Mouse (Mus musculus) urinary bladder, postnatal 0 days (tissue): ENCODE data around the gene Homer3. TPM values are rescaled to one million over a fixed set of nuclear protein-coding genes. Genes with fewer than 3 reads are reported as not detected.

ENCODE experiments used
- polyA plus RNA-seq: library from polyadenylated mRNA; unstranded; fragments of >200 nt; fragmentation: Nextera tagmentation; extraction: Ambion mirVana; gene quantifications from 2 replicates; pipeline ENCODE4 v1.2.1, GENCODE M21; 2015

Gene Homer3
- polyA plus RNA-seq, result 17.3 and 19.4 TPM in 2 replicates

DNA sequence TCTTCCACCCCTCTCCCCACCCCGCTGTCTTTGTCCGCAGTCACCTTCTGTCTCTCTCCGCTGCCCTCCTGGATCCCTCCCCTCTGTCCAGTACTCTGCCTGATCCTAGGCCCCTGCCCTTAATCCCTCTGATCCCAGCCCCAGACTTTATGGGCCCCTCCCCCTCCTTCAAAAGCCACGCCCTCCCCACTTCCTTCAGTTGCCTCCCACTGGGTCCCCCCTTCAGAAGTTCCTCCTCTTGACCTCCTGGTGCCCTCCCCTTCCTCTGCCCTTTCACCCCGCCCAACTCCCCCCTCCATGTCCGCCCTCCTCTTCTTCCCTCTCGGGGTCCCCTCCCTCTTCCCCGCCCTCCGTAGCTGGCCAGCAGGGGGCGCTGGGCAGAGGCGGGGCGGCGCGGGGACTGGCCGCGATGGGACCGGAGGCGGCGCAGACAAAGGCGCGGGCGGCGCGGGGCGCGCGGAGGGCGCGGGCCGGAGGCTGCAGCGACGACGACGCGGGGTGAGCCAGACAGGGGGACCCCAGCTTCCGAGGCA, at the start of gene Homer3:
TSS of gene Homer3 (plus strand) at position 225 of the 533 bp plus-strand sequence.

DNA sequence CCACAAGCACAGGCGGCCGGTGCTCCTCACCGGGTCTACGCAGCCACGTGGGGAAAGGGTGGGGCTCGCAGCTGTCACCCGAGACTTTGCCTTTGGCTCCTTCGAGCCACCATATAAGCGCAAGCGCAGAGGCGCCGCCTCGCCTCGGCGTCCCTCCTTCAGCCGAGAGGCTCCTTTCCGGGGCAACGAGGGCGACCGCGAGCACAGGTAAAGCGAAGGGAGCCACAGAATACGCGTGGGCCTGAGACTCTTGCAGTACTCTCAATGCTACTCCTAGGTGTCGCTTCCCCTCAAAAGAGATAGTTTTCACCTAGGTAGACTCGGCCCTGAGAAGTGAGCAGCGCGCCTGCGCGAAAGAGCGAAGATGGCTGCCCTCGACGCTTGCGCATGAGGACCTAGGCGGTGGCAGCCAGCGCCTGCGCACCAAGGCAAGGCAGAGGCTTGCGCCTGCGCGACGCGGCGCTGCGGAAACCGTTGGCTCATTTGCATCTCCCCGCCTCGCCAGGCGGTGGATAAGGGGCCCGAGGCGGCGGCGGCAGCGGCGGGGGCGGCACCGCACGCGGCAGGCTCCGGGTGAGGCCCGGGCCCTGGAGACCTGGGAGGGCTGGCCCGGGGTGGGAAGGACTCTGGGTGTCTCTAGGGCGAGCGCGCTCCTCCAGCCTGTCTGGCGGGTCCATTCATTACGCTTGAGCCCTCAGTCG, 48.4 kb upstream of the Homer3 start, which contains the start of the genes Sugp2 and Armc6:
TSS of gene Sugp2 (plus strand) at position 147 of the 701 bp plus-strand sequence.
TSS of gene Armc6 (minus strand) at position 387 of the 701 bp plus-strand sequence.

DNA sequence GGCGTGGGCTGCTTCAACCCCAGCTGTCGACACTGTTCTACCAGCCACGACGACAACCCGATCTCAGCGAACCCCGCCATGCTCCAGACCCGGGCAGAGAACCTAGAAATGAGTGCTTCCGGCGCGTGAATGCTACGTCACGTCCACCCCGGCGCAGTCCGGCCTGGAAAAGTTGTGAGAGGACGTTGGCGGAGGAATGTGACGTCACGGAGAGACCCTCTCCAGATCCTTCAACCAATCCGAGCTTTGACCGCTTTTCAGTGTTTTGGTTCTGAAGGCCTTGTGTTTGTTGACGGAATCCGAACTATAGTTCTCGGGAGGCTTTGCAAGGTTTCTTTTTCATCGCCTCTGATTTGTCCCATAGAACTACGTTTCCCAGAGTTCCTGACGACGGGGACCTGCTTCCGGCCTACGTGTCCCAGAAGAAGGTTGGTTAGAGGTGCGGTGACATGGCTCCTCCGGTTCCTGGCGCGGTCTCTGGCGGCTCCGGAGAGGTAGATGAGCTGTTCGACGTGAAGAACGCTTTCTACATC, 19.8 kb downstream of the Homer3 start, which contains the start of the genes Ddx49 and Cope:
TSS of gene Ddx49 (minus strand) at position 132 of the 533 bp plus-strand sequence.
TSS of gene Cope (plus strand) at position 161 of the 533 bp plus-strand sequence.

DNA sequence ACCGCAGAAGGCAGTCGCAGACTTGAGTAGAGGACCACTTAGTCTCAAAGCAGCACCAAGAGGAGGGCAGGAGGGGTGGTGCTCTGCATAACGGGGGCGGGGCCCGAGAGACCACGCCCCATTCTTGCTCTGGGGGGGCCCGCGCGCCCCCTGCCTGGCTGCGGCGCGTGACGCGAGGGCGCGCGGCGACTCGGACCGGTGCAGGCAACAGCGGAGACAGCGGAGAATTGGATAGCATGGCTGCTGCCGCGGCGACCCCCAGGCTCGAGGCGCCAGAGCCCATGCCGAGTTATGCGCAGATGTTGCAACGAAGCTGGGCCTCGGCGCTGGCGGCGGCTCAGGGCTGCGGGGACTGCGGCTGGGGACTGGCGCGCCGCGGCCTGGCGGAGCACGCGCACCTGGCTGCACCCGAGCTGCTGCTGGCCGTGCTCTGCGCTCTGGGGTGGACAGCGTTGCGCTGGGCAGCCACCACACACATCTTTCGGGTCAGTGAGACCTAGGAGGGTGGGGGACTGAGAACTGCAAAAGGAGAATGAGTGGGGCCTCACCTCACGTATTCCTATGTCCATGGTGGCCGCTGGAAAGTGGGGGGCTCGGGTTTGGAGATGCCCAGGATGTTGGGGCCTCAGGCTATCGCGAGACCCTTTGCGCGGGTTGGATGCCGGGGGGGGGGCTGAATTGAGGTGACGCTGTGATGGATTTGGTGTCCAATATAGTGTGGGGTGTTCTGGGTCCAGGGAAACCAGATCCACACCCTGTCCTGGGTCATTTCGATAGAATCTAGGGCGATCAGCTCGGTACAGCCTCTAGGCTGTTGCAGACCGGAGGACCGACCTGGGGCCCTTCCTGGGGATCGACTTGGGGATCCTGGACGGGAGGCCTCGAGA, 33.2 kb downstream of the Homer3 start, which contains the start of gene Cers1:
TSS of gene Cers1 (plus strand) at position 152 of the 887 bp plus-strand sequence.

DNA sequence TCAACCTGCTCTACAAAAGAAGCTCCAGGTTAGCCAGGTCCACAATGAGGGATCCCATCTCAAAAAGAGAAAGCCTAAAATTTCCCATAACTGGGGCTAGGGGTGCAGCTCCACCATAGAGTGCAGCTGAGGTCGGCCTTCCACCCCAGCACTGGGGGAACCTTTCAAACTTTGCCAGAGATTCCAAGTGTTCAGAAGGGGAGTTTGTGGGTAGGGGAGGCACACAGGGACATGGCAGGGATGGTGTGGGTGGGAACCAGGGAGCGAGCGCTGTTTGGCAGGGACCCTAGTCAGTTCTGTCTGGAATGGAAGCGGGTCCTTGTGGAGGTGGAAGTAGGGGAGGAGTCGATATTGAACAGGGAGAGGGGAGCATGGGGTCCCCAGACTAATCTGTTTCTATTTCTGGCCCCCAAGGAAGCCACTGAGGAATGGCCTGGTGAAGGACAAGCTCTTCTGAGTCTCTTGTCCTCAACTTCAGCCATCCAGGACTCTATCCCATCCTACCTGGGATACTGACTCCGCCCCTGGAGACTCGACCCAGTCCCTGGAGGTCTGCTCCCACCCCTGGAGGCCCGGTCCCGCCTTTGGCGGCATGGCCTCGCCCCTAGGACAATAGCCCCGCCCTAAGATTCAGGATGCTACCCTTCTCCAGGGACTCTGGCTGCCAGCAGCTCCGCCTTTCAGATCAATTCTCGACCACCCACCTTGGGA, 46.7 kb downstream of the Homer3 start, which contains the start of gene Gdf1:
TSS of gene Gdf1 (plus strand) at position 694 of the 711 bp plus-strand sequence.

Other genes with a start within 250 kb of the Homer3 start
- 26.6 and 28.0 TPM in 2 replicates for gene Mau2, start 240.1 kb upstream of the Homer3 start, polyA plus RNA-seq
- gene Sugp1, start 240.0 kb upstream of the Homer3 start, polyA plus RNA-seq, result 22.9 and 23.3 TPM in 2 replicates
- gene Tm6sf2, start 209.9 kb upstream of the Homer3 start, polyA plus RNA-seq, result 0.14 TPM in 1 of 2 replicates, not detected in the other
- 0.04 TPM in 2 replicates for gene Hapln4, start 199.4 kb upstream of the Homer3 start, polyA plus RNA-seq
- 0.10 and 0.16 TPM in 2 replicates for gene Ncan, start 162.0 kb upstream of the Homer3 start, polyA plus RNA-seq
- gene Nr2c2ap, start 151.5 kb upstream of the Homer3 start, polyA plus RNA-seq, result 29.3 and 31.3 TPM in 2 replicates
- gene Rfxank, start 143.7 kb upstream of the Homer3 start, polyA plus RNA-seq, result 7.5 and 7.9 TPM in 2 replicates
- gene Borcs8, start 143.3 kb upstream of the Homer3 start, polyA plus RNA-seq, result 30.9 and 33.6 TPM in 2 replicates
- 0.24 and 0.37 TPM in 2 replicates for gene Mef2b, start 143.1 kb upstream of the Homer3 start, polyA plus RNA-seq
- gene Tmem161a, start 110.5 kb upstream of the Homer3 start, polyA plus RNA-seq, result 38.0 and 43.3 TPM in 2 replicates
- 2.6 and 2.7 TPM in 2 replicates for gene Slc25a42, start 70.5 kb upstream of the Homer3 start, polyA plus RNA-seq
- 11.8 and 12.9 TPM in 2 replicates for gene Sugp2, start 48.6 kb upstream of the Homer3 start, polyA plus RNA-seq
- 13.7 and 14.2 TPM in 2 replicates for gene Armc6, start 48.4 kb upstream of the Homer3 start, polyA plus RNA-seq
- 27.6 and 29.6 TPM in 2 replicates for gene Ddx49, start 19.7 kb downstream of the Homer3 start, polyA plus RNA-seq
- gene Cope, start 19.7 kb downstream of the Homer3 start, polyA plus RNA-seq, result 272 and 328 TPM in 2 replicates
- 0.99 and 1.0 TPM in 2 replicates for gene Cers1, start 32.9 kb downstream of the Homer3 start, polyA plus RNA-seq
- gene Gdf1, start 47.0 kb downstream of the Homer3 start, polyA plus RNA-seq, result 0.39 and 0.50 TPM in 2 replicates
- gene Upf1, start 70.5 kb downstream of the Homer3 start, polyA plus RNA-seq, result 8.0 and 8.6 TPM in 2 replicates
- gene Comp, start 90.7 kb downstream of the Homer3 start, polyA plus RNA-seq, result 0.15 and 0.18 TPM in 2 replicates
- gene Crtc1, start 156.8 kb downstream of the Homer3 start, polyA plus RNA-seq, result 7.8 and 8.3 TPM in 2 replicates
- 17.0 and 18.6 TPM in 2 replicates for gene Klhl26, start 194.1 kb downstream of the Homer3 start, polyA plus RNA-seq
- not detected in 2 replicates for gene Tmem59l, start 204.5 kb downstream of the Homer3 start, polyA plus RNA-seq
- 0.36 and 0.42 TPM in 2 replicates for gene Crlf1, start 210.3 kb downstream of the Homer3 start, polyA plus RNA-seq
- gene Rex1bd, start 223.9 kb downstream of the Homer3 start, polyA plus RNA-seq, result 113 and 116 TPM in 2 replicates
- gene Uba52, start 228.0 kb downstream of the Homer3 start, polyA plus RNA-seq, result 768 and 841 TPM in 2 replicates
- 200 and 204 TPM in 2 replicates for gene Fkbp8, start 244.9 kb downstream of the Homer3 start, polyA plus RNA-seq
- 53.9 and 54.6 TPM in 2 replicates for gene Kxd1, start 245.1 kb downstream of the Homer3 start, polyA plus RNA-seq